Mouse (Mus musculus): ENCODE data around the gene Grk4. TPM values are rescaled to one million over a fixed set of nuclear protein-coding genes. Genes with fewer than 3 reads are reported as not detected.

Grk4 gene
- 2.7 and 3.6 TPM in 2 replicates for polyA plus RNA-seq (2016; fragmentation: Nextera tagmentation; extraction: Ambion mirVana)

GRCm38 (mm10) chr5:34659686-34660590 is at the start of gene Grk4, which contains the start of gene Nop14:
Grk4 (plus strand) TSS chr5:34660379.
Nop14 (minus strand) TSS chr5:34660148.
- peak; percentile 100 for ATAC-seq (ENCODE audit: insufficient number of reproducible peaks, low FRiP score)
- under 1% methylated on average over 60 of the region's 60 CpGs for WGBS
- peak within 1 kb of the TSS; percentile 88 for H3K27ac ChIP-seq (ENCODE audit: poor library complexity, severe bottlenecking)
- H3K27me3 ChIP-seq (replicated peaks), result no peaks in the 10 kb centered on the region
- peaks cover 24% of the 10 kb centered on the region for H3K36me3 ChIP-seq
- peaks cover 14% of the 10 kb centered on the region for H3K4me1 ChIP-seq (replicated peaks)
- peak within 1 kb of the TSS; percentile 76 for H3K9ac ChIP-seq
- H3K9me3 ChIP-seq (replicated peaks), result no peaks in the 10 kb centered on the region
- peak within 1 kb of the TSS; percentile 75 for H3K4me3 ChIP-seq
- peak within 1 kb of the TSS; percentile 73 for H3K4me2 ChIP-seq

- no peaks in the 10 kb centered on the region for H3K9me3 ChIP-seq (replicated peaks)
- H3K4me3 ChIP-seq, result no peak overlapping the region
- no peak overlapping the region for H3K4me2 ChIP-seq
- no peak overlapping the region for H3K27ac ChIP-seq (ENCODE audit: poor library complexity, severe bottlenecking)
- ATAC-seq (ENCODE audit: insufficient number of reproducible peaks, low FRiP score), result no peak
- peaks cover 22% of the 10 kb centered on the region for H3K4me1 ChIP-seq (replicated peaks)
- H3K9ac ChIP-seq, result no peak overlapping the region
- H3K27me3 ChIP-seq (replicated peaks), result no peaks in the 10 kb centered on the region
- WGBS, result 81% methylated on average over 2 of the region's 2 CpGs
- H3K36me3 ChIP-seq, result peaks cover 79% of the 10 kb centered on the region
Observed at GRCm38 (mm10) chr5:34632996-34633395, 27.2 kb upstream of the Grk4 start.

- WGBS, result 77% methylated on average over 4 of the region's 4 CpGs
- Histone ChIP-seq H3K4me3 (no peak overlapping the region), H3K4me1 (replicated peaks) (peaks cover 22% of the 10 kb centered on the region), H3K4me2 (no peak overlapping the region), H3K36me3 (peaks cover 79% of the 10 kb centered on the region), H3K9me3 (replicated peaks) (no peaks in the 10 kb centered on the region), H3K9ac (no peak overlapping the region; the same call in 1 of the 2 replicates), H3K27ac (ENCODE audit: poor library complexity, severe bottlenecking) (no peak overlapping the region), H3K27me3 (replicated peaks) (no peaks in the 10 kb centered on the region)
- ATAC-seq (ENCODE audit: insufficient number of reproducible peaks, low FRiP score), result no peak
Observed at GRCm38 (mm10) chr5:34633641-34634040, 26.5 kb upstream of the Grk4 start.

- 0 out of 2 replicates have a peak overlapping the region, but pooled peaks have one; percentile 92 for H3K4me2 ChIP-seq
- peaks cover 22% of the 10 kb centered on the region for H3K4me1 ChIP-seq (replicated peaks)
- no peak for ATAC-seq (ENCODE audit: insufficient number of reproducible peaks, low FRiP score)
- no peaks in the 10 kb centered on the region for H3K9me3 ChIP-seq (replicated peaks)
- H3K9ac ChIP-seq, result peak overlapping the region; percentile 16; the same call in 1 of the 2 replicates
- peaks cover 79% of the 10 kb centered on the region for H3K36me3 ChIP-seq
- no peak overlapping the region for H3K4me3 ChIP-seq
- 88% methylated on average over 13 of the region's 13 CpGs for WGBS
- H3K27ac ChIP-seq (ENCODE audit: poor library complexity, severe bottlenecking), result no peak overlapping the region
- no peaks in the 10 kb centered on the region for H3K27me3 ChIP-seq (replicated peaks)
Observed at GRCm38 (mm10) chr5:34634746-34635400, 25.3 kb upstream of the Grk4 start.

GRCm38 (mm10) chr5:34635665-34636192 is 24.4 kb upstream of the Grk4 start:
- Histone ChIP-seq H3K4me1 (replicated peaks) (peaks cover 22% of the 10 kb centered on the region), H3K9me3 (replicated peaks) (no peaks in the 10 kb centered on the region), H3K4me3 (peak overlapping the region; percentile 66), H3K36me3 (peaks cover 79% of the 10 kb centered on the region), H3K4me2 (peak overlapping the region; percentile 92), H3K27me3 (replicated peaks) (no peaks in the 10 kb centered on the region), H3K27ac (ENCODE audit: poor library complexity, severe bottlenecking) (peak overlapping the region; percentile 14; the same call in 1 of the 2 replicates), H3K9ac (peak overlapping the region; percentile 55; the same call in 1 of the 2 replicates)
- WGBS, result 49% methylated on average over 10 of the region's 10 CpGs
- ATAC-seq (ENCODE audit: insufficient number of reproducible peaks, low FRiP score), result no peak

- Histone ChIP-seq H3K9me3 (replicated peaks) (no peaks in the 10 kb centered on the region), H3K9ac (peak within 1 kb of the TSS; percentile 77), H3K36me3 (peaks cover 79% of the 10 kb centered on the region), H3K4me1 (replicated peaks) (peaks cover 22% of the 10 kb centered on the region), H3K27ac (ENCODE audit: poor library complexity, severe bottlenecking) (peak within 1 kb of the TSS; percentile 84), H3K27me3 (replicated peaks) (no peaks in the 10 kb centered on the region), H3K4me3 (peak within 1 kb of the TSS; percentile 66), H3K4me2 (peak within 1 kb of the TSS; percentile 92)
- WGBS, result under 1% methylated on average over 48 of the region's 48 CpGs
- peak; percentile 83 for ATAC-seq (ENCODE audit: insufficient number of reproducible peaks, low FRiP score)
Observed at GRCm38 (mm10) chr5:34636481-34637287, 23.5 kb upstream of the Grk4 start, which contains the start of gene Mfsd10. Mfsd10 (minus strand) TSS chr5:34637212.

- Histone ChIP-seq H3K4me2 (peak overlapping the region; percentile 92), H3K27ac (ENCODE audit: poor library complexity, severe bottlenecking) (no peak overlapping the region; the same call in 1 of the 2 replicates), H3K4me3 (peak overlapping the region; percentile 66; the same call in 1 of the 2 replicates), H3K4me1 (replicated peaks) (peaks cover 22% of the 10 kb centered on the region), H3K36me3 (peaks cover 73% of the 10 kb centered on the region), H3K9ac (peak overlapping the region; percentile 77; the same call in 1 of the 2 replicates), H3K27me3 (replicated peaks) (no peaks in the 10 kb centered on the region), H3K9me3 (replicated peaks) (no peaks in the 10 kb centered on the region)
- ATAC-seq (ENCODE audit: insufficient number of reproducible peaks, low FRiP score), result no peak
- WGBS, result 79% methylated on average over 7 of the region's 7 CpGs
Observed at GRCm38 (mm10) chr5:34637591-34638156, 22.5 kb upstream of the Grk4 start.

- H3K9ac ChIP-seq, result no peak overlapping the region
- peaks cover 84% of the 10 kb centered on the region for H3K36me3 ChIP-seq
- H3K4me2 ChIP-seq, result no peak overlapping the region
- ATAC-seq (ENCODE audit: insufficient number of reproducible peaks, low FRiP score), result no peak
- no peak overlapping the region for H3K27ac ChIP-seq (ENCODE audit: poor library complexity, severe bottlenecking)
- 84% methylated on average over 3 of the region's 3 CpGs for WGBS
- H3K9me3 ChIP-seq (replicated peaks), result no peaks in the 10 kb centered on the region
- no peak overlapping the region for H3K4me3 ChIP-seq
- peaks cover 8% of the 10 kb centered on the region for H3K4me1 ChIP-seq (replicated peaks)
- H3K27me3 ChIP-seq (replicated peaks), result no peaks in the 10 kb centered on the region
Observed at GRCm38 (mm10) chr5:34641991-34642390, 18.2 kb upstream of the Grk4 start.

GRCm38 (mm10) chr5:34642932-34643331 is 17.2 kb upstream of the Grk4 start:
- no peak overlapping the region for H3K9ac ChIP-seq
- no peaks in the 10 kb centered on the region for H3K9me3 ChIP-seq (replicated peaks)
- WGBS, result 75% methylated on average over 5 of the region's 5 CpGs
- H3K36me3 ChIP-seq, result peaks cover 89% of the 10 kb centered on the region
- H3K27ac ChIP-seq (ENCODE audit: poor library complexity, severe bottlenecking), result no peak overlapping the region
- H3K27me3 ChIP-seq (replicated peaks), result no peaks in the 10 kb centered on the region
- no peak overlapping the region for H3K4me3 ChIP-seq
- H3K4me2 ChIP-seq, result no peak overlapping the region
- ATAC-seq (ENCODE audit: insufficient number of reproducible peaks, low FRiP score), result no peak
- no peaks in the 10 kb centered on the region for H3K4me1 ChIP-seq (replicated peaks)

- Histone ChIP-seq H3K27me3 (replicated peaks) (no peaks in the 10 kb centered on the region), H3K4me3 (no peak overlapping the region), H3K9me3 (replicated peaks) (no peaks in the 10 kb centered on the region), H3K9ac (no peak overlapping the region), H3K36me3 (peaks cover 93% of the 10 kb centered on the region), H3K27ac (ENCODE audit: poor library complexity, severe bottlenecking) (no peak overlapping the region), H3K4me1 (replicated peaks) (no peaks in the 10 kb centered on the region), H3K4me2 (no peak overlapping the region)
- WGBS, result 48% methylated on average over 4 of the region's 4 CpGs
- no peak for ATAC-seq (ENCODE audit: insufficient number of reproducible peaks, low FRiP score)
Observed at GRCm38 (mm10) chr5:34647581-34647980, 12.6 kb upstream of the Grk4 start.

Measured in heart, embryonic 12.5 days (tissue).